Mouse (Mus musculus) neural tube, embryonic 13.5 days (tissue): ENCODE measurements at regions not wholly inside any gene's neighbourhood (a gene's known extent, or its start where the extent isn't known, plus 50 kb on each side); places are given as distances from the start of the nearest gene placed in this dataset.
A peak's percentile ranks its signal among the peaks of the same experiment; 100 is the strongest.

Experiments
- ATAC-seq: fragments of 200-750 bp; cut with Nextera tagmentation; 2 replicates; pipeline ENCODE4 v1.8.0; 2017; ENCODE audit warnings: low read depth, mild to moderate bottlenecking, moderate TSS enrichment, moderate library complexity
- H3K27ac ChIP-seq: fragments of 300-500 bp; sonication (generic); replicated peaks from 2 replicates; pipeline ENCODE4 v1.5.1; 2015; ENCODE audit warnings: moderate library complexity, mild to moderate bottlenecking, inconsistent platforms
- H3K27me3 ChIP-seq: fragments of 300-500 bp; sonication (generic); 2 replicates; pipeline ENCODE4 v1.6.1; 2015; ENCODE audit warnings: mild to moderate bottlenecking, inconsistent platforms
- H3K36me3 ChIP-seq: fragments of 300-500 bp; sonication (generic); 2 replicates; pipeline ENCODE4 v1.6.1; 2015; ENCODE audit warnings: mild to moderate bottlenecking, inconsistent platforms
- H3K4me1 ChIP-seq: fragments of 300-500 bp; sonication (generic); replicated peaks from 2 replicates; pipeline ENCODE4 v1.6.1; 2015; ENCODE audit warnings: inconsistent platforms
- H3K4me2 ChIP-seq: fragments of 300-500 bp; sonication (generic); 2 replicates; pipeline ENCODE4 v1.6.1; 2015; ENCODE audit warnings: inconsistent platforms, mild to moderate bottlenecking, moderate library complexity
- H3K4me3 ChIP-seq: fragments of 300-500 bp; sonication (generic); 2 replicates; pipeline ENCODE4 v1.5.1; 2015; ENCODE audit warnings: mild to moderate bottlenecking, inconsistent platforms
- H3K9ac ChIP-seq: fragments of 300-500 bp; sonication (generic); 2 replicates; pipeline ENCODE4 v1.6.1; 2015; ENCODE audit warnings: moderate library complexity, mild to moderate bottlenecking, inconsistent platforms
- H3K9me3 ChIP-seq: fragments of 300-500 bp; sonication (generic); 2 replicates; pipeline ENCODE4 v1.6.1; 2016; ENCODE audit warnings: inconsistent platforms
- WGBS: fragments of 180-500 bp; shearing (Covaris S2); methylation state at CpG from one replicate; pipeline ENCODE4 v1.1.7; 2015; 5-methylcytosine and 5-hydroxymethylcytosine counted together

GRCm38 (mm10) chr1:176468560-176468959 is 193.4 kb upstream of the Pld5 start:
- no peak for ATAC-seq
- 94% methylated on average over 1 of the region's 1 CpGs for WGBS
- no peaks in the 10 kb centered on the region for H3K27me3 ChIP-seq
- no peak overlapping the region for H3K27ac ChIP-seq
- no peaks in the 10 kb centered on the region for H3K4me1 ChIP-seq
- no peak overlapping the region for H3K4me2 ChIP-seq
- H3K36me3 ChIP-seq, result no peaks in the 10 kb centered on the region
- peaks cover 6% of the 10 kb centered on the region; the same call in 1 of the 2 replicates for H3K9me3 ChIP-seq
- no peak overlapping the region for H3K9ac ChIP-seq
- no peak overlapping the region for H3K4me3 ChIP-seq

GRCm38 (mm10) chr1:176462125-176462524 is 187.0 kb upstream of the Pld5 start:
- H3K9me3 ChIP-seq, result no peaks in the 10 kb centered on the region
- H3K27ac ChIP-seq, result no peak overlapping the region
- H3K9ac ChIP-seq, result no peak overlapping the region
- H3K4me1 ChIP-seq, result no peaks in the 10 kb centered on the region
- 92% methylated on average over 5 of the region's 5 CpGs for WGBS
- H3K36me3 ChIP-seq, result no peaks in the 10 kb centered on the region
- no peak for ATAC-seq
- H3K4me3 ChIP-seq, result no peak overlapping the region
- no peak overlapping the region for H3K4me2 ChIP-seq
- H3K27me3 ChIP-seq, result no peaks in the 10 kb centered on the region

- H3K4me3 ChIP-seq, result no peak overlapping the region
- H3K4me2 ChIP-seq, result no peak overlapping the region
- no peaks in the 10 kb centered on the region for H3K9me3 ChIP-seq
- 79% methylated on average over 4 of the region's 4 CpGs for WGBS
- ATAC-seq, result no peak
- H3K9ac ChIP-seq, result no peak overlapping the region
- H3K4me1 ChIP-seq, result no peaks in the 10 kb centered on the region
- no peaks in the 10 kb centered on the region for H3K36me3 ChIP-seq
- no peak overlapping the region for H3K27ac ChIP-seq
- H3K27me3 ChIP-seq, result no peaks in the 10 kb centered on the region
These were observed 171.6 kb upstream of the Pld5 start for GRCm38 (mm10) chr1:176446735-176447134.

- Histone ChIP-seq H3K4me3 (no peak overlapping the region), H3K9me3 (no peaks in the 10 kb centered on the region), H3K4me2 (no peak overlapping the region), H3K27ac (no peak overlapping the region), H3K36me3 (no peaks in the 10 kb centered on the region), H3K27me3 (no peaks in the 10 kb centered on the region), H3K4me1 (no peaks in the 10 kb centered on the region), H3K9ac (no peak overlapping the region)
- 96% methylated on average over 1 of the region's 1 CpGs for WGBS
- ATAC-seq, result no peak
These were observed 168.6 kb upstream of the Pld5 start for GRCm38 (mm10) chr1:176443712-176444111.

GRCm38 (mm10) chr1:176440254-176440653 is 165.1 kb upstream of the Pld5 start:
- Histone ChIP-seq H3K4me3 (no peak overlapping the region), H3K9me3 (no peaks in the 10 kb centered on the region), H3K36me3 (no peaks in the 10 kb centered on the region), H3K27me3 (no peaks in the 10 kb centered on the region), H3K4me2 (no peak overlapping the region), H3K27ac (no peak overlapping the region), H3K4me1 (no peaks in the 10 kb centered on the region), H3K9ac (no peak overlapping the region)
- no peak for ATAC-seq
- 69% methylated on average over 3 of the region's 3 CpGs for WGBS

- no peaks in the 10 kb centered on the region for H3K9me3 ChIP-seq
- H3K27me3 ChIP-seq, result no peaks in the 10 kb centered on the region
- H3K36me3 ChIP-seq, result no peaks in the 10 kb centered on the region
- no peak overlapping the region for H3K27ac ChIP-seq
- 42% methylated on average over 4 of the region's 4 CpGs for WGBS
- H3K4me2 ChIP-seq, result no peak overlapping the region
- H3K4me3 ChIP-seq, result no peak overlapping the region
- no peaks in the 10 kb centered on the region for H3K4me1 ChIP-seq
- H3K9ac ChIP-seq, result no peak overlapping the region
- ATAC-seq, result no peak
These were observed 152.7 kb upstream of the Pld5 start for GRCm38 (mm10) chr1:176427835-176428234.

GRCm38 (mm10) chr1:176427046-176427445 is 151.9 kb upstream of the Pld5 start:
- Histone ChIP-seq H3K9ac (no peak overlapping the region), H3K4me1 (no peaks in the 10 kb centered on the region), H3K27me3 (no peaks in the 10 kb centered on the region), H3K27ac (no peak overlapping the region), H3K4me2 (no peak overlapping the region), H3K9me3 (no peaks in the 10 kb centered on the region), H3K36me3 (no peaks in the 10 kb centered on the region), H3K4me3 (no peak overlapping the region)
- ATAC-seq, result no peak
- 88% methylated on average over 2 of the region's 2 CpGs for WGBS

- H3K9me3 ChIP-seq, result no peaks in the 10 kb centered on the region
- no peak for ATAC-seq
- no peak overlapping the region for H3K4me2 ChIP-seq
- 62% methylated on average over 1 of the region's 1 CpGs for WGBS
- no peaks in the 10 kb centered on the region for H3K27me3 ChIP-seq
- H3K36me3 ChIP-seq, result no peaks in the 10 kb centered on the region
- H3K4me3 ChIP-seq, result no peak overlapping the region
- no peak overlapping the region for H3K9ac ChIP-seq
- no peak overlapping the region for H3K27ac ChIP-seq
- no peaks in the 10 kb centered on the region for H3K4me1 ChIP-seq
These were observed 142.1 kb upstream of the Pld5 start for GRCm38 (mm10) chr1:176417251-176417650.

- WGBS, result 89% methylated on average over 3 of the region's 3 CpGs
- Histone ChIP-seq H3K9ac (no peak overlapping the region), H3K4me3 (no peak overlapping the region), H3K9me3 (no peaks in the 10 kb centered on the region), H3K27ac (no peak overlapping the region), H3K4me1 (no peaks in the 10 kb centered on the region), H3K4me2 (no peak overlapping the region), H3K27me3 (no peaks in the 10 kb centered on the region), H3K36me3 (no peaks in the 10 kb centered on the region)
- no peak for ATAC-seq
These were observed 129.0 kb upstream of the Pld5 start for GRCm38 (mm10) chr1:176404128-176404527.

GRCm38 (mm10) chr1:176379645-176380044 is 104.5 kb upstream of the Pld5 start:
- Histone ChIP-seq H3K27ac (no peak overlapping the region), H3K9me3 (no peaks in the 10 kb centered on the region), H3K4me1 (no peaks in the 10 kb centered on the region), H3K36me3 (no peaks in the 10 kb centered on the region), H3K27me3 (no peaks in the 10 kb centered on the region), H3K4me2 (no peak overlapping the region), H3K9ac (no peak overlapping the region), H3K4me3 (no peak overlapping the region)
- ATAC-seq, result no peak

GRCm38 (mm10) chr1:176366900-176367299 is 91.8 kb upstream of the Pld5 start:
- no peak for ATAC-seq
- Histone ChIP-seq H3K27me3 (no peaks in the 10 kb centered on the region), H3K4me2 (no peak overlapping the region), H3K9me3 (peaks cover 4% of the 10 kb centered on the region; the same call in 1 of the 2 replicates), H3K4me3 (no peak overlapping the region), H3K9ac (no peak overlapping the region), H3K36me3 (no peaks in the 10 kb centered on the region), H3K27ac (no peak overlapping the region), H3K4me1 (no peaks in the 10 kb centered on the region)
- 77% methylated on average over 3 of the region's 3 CpGs for WGBS

GRCm38 (mm10) chr1:176360957-176361356 is 85.8 kb upstream of the Pld5 start:
- WGBS, result 90% methylated on average over 3 of the region's 3 CpGs
- H3K9me3 ChIP-seq, result no peaks in the 10 kb centered on the region
- H3K27ac ChIP-seq, result no peak overlapping the region
- H3K4me2 ChIP-seq, result no peak overlapping the region
- no peaks in the 10 kb centered on the region for H3K27me3 ChIP-seq
- H3K4me3 ChIP-seq, result no peak overlapping the region
- ATAC-seq, result no peak
- no peak overlapping the region for H3K9ac ChIP-seq
- H3K36me3 ChIP-seq, result no peaks in the 10 kb centered on the region
- H3K4me1 ChIP-seq, result peaks cover 13% of the 10 kb centered on the region

- H3K9ac ChIP-seq, result no peak overlapping the region
- H3K27ac ChIP-seq, result peak overlapping the region; percentile 34; the same call in 1 of the 2 replicates
- H3K36me3 ChIP-seq, result no peaks in the 10 kb centered on the region
- H3K27me3 ChIP-seq, result no peaks in the 10 kb centered on the region
- H3K4me2 ChIP-seq, result no peak overlapping the region
- H3K9me3 ChIP-seq, result no peaks in the 10 kb centered on the region
- 45% methylated on average over 12 of the region's 12 CpGs for WGBS
- peaks cover 21% of the 10 kb centered on the region for H3K4me1 ChIP-seq
- no peak overlapping the region for H3K4me3 ChIP-seq
- peak; percentile 62 for ATAC-seq
These were observed 85.0 kb upstream of the Pld5 start for GRCm38 (mm10) chr1:176359992-176360724.
